Mouse (Mus musculus) kidney, postnatal 4 days (tissue): ENCODE measurements around the gene Gm1673.
A peak's percentile ranks its signal among the peaks of the same experiment; 100 is the strongest.
"Not testable (repeated sequence)": the region's sequence is repeated elsewhere in the genome, so short reads cannot be mapped to it uniquely, and the experiment has no call there.

Source experiments
- DNase-seq, 2 experiments: peaks; one replicate each; pipeline ENCODE4 v3.0.0; 2021; ENCODE audit warnings: mixed read lengths in 2 of 2

Gene Gm1673

DNA sequence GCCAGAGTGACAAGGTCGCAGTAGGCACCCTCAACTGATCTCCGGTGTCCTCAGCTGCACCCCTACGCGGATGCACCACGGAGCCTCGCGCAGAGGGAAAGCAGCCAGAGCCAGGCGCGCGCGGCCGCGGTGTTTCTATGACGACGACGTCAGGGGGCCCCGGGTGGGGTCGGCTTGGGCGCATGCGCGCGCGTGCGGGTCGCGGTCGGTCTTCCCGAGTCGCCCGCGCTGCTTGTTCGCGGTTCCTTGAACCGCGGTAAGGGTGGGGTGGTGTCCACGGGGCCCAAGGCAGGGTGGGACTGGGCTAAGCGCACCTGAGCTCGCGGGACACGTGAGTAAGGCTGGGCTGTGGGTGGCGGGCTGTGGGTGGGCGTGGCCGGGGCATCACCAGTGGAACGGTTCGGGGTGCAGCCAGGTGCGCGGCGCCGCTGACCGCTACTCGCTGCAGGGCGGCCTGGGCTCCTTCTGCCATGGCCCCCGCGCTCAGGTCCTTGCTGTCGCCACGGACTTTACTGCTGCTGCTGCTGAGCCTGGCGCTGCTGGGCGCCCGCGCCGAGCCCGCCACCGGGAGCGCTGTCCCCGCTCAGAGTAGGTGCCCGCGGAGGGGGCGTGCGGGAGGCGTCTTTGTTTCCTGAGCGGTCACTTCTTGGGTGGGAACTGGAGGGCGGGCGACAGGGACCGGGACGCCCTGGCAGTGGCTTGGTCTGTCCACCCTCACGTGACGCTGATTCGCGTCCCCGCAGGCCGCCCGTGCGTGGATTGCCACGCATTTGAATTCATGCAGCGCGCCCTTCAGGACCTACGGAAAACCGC lies at the start of gene Gm1673:
Gene Gm1673 (plus strand): TSS at position 125 of the 813 bp plus-strand sequence.
- DNase-seq = peak; percentile 91 to 93

- DNase-seq = no peak
Observed at GRCm38 (mm10) chr5:33934081-33934480, 49.2 kb upstream of the Gm1673 start.

DNA sequence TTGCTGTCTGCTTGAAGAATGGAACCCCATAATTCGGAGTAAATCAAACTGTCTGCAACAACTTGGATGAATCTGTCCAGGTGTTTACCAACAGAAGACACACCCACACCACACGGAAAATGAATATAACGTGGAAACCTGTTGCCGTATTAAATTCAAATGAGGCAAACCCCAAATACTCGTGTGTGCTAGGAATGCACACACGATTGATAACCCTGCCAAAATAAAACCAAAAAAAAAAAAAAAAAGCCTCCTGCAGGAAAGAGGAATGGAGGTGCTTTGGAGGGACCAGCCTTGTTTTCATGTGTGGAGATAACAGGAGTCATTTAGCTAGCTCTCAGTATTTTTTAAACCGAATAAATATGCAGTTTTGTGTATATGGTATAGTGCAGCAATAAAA lies 48.4 kb upstream of the Gm1673 start:
- no peak for DNase-seq

DNA sequence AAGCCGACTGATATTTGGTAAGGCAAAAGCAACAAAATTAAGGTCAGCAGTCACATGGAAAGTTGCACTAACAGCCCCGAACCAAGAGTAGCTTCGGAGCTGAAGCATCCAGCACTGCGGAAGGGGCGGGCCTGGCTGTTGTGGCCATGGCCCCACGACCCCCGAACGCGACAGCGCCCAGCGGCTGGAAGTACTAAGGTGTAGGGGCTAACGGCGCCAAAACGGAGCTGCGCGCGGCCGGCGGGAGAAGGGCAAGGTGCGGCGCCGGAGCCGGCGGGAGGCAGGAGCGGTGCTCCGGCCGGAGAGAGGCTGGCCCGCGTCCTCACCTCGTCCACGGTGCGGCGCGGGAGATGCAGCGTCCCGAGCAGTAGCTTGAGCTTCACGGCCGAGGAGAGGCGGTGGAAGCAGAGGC lies 47.5 kb upstream of the Gm1673 start:
- DNase-seq = peak in 1 of 2 experiments; percentile 82

DNA sequence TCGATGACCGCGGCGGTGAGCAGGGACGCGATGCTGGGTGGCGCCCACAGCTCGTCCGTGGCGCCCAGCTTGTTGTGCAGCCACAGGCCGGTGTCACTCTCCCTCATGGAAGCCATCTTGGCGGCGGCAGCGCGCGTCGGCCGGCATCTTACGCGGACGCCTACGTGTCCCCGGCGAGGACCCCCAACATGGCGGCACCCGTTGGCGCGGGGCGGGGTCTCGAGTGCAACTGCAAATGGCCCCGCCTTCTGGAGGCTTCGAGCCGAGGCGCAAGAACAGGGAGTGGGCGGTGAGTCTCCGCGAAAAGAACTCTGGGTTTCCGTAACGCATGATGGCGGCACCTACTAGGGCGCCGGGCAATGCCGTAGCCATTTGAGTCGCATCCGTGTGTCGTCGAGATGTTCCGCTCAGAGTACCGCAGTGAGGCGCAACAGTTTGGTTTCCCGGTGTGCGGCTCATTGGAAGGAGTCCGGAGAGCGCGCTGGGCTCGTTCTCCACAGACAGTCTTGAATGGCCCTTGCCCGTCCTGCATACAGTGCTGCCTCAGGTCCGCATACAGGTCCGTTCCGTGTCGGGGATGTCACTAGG lies 47.0 kb upstream of the Gm1673 start, which contains the start of gene Nelfa:
Gene Nelfa (minus strand): TSS at position 294 of the 588 bp plus-strand sequence.
- DNase-seq = peak; percentile 98 to 99

DNA sequence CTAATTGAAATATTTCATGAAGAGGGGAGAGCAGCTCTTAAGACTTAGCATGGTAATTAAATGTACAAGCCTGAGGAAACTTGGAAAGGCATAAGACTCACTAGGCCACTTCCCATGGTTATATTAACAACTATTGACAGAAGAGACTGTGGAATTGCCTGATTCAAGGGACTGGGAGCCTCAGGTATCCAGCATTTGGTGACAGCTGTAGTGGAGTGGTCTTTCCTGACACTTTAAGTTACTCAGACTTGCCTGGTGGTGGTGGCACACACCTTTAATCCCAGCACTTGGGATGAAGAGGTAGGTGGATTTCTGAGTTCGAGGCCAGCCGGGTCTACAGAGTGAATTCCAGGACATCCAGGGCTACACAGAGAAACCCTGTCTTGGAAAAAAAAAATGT lies 46.0 kb upstream of the Gm1673 start:
- DNase-seq = no peak

GRCm38 (mm10) chr5:33938448-33938847 lies 44.8 kb upstream of the Gm1673 start:
- DNase-seq = no peak

DNA sequence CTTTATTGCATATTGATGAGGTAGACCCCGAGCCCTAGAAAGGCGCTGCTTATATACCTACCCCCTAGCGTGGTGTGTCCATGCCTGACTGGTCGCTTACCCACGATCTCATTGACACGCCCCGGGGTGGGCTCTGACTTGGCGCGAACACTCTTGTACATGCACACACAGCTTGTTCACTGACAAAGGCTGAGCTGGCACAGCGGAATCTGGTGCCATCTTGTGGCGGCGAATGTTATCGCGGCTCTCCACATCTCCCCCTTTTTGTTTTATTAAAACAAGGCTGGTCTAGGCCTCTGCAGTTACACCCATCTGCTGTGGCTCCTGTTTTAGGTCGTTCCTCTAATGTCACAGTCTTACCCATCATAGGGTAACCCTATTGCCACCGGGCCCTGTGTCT lies 36.2 kb upstream of the Gm1673 start:
- DNase-seq = not testable (repeated sequence)

- no peak for DNase-seq
Observed at GRCm38 (mm10) chr5:33948314-33948713, 34.9 kb upstream of the Gm1673 start.

GRCm38 (mm10) chr5:33953471-33954185 lies 29.6 kb upstream of the Gm1673 start:
- DNase-seq = no peak

DNA sequence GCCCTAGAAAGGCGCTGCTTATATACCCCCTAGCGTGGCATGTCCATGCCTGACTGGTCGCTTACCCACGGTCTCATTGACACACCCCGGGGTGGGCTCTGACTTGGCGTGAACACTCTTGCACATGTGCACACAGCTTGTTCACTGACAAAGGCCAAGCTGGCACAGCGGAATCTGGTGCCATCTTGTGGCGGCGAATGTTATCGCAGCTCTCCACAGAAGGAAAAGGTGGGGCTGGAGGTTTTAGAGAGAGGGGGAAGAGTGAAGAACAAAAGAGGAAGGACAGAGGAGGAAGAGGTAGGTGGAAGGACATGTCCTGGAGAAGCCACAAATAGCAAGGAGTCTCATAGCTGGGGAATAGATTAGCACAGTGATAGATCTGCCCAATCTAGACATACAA lies 28.9 kb upstream of the Gm1673 start:
- DNase-seq = peak; percentile 80

DNA sequence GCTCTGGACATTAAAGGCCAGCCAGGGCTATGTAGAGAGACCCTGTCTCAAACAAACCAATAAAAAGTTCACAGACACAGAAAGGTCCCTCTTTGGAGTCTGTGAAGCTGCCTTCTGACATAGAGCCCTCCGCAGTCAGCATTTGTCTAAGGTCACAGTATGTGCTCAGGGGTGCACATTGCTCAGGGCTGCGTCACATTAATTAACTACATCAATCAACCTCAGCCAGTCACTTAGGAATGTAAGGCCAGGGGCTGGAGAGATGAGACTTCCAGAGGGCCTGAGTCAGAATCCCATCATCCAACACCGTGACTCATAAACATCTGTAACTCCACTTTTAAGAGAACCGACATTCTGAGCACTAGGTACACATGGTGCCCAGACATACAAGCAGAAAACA lies 27.4 kb upstream of the Gm1673 start:
- peak in 1 of 2 experiments; percentile 8 for DNase-seq

DNA sequence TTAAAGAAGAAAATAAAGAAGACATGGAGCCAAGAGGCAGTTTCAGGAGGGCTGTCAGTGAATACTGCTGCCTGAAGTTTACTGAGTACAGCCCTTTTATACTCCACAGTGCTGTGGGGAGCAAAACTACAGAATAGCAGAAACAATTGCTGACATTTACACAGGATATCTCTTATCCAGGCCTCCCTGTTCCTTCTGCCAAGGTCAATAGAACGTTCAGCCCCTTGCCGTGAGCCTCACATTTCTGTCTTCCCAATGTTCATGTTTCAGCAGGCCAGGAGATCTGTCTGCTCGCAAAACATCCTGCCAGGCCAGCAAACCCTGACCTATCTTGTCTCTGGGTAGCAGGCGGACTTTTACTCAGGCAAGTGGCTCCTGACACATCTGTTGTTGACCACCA lies 23.9 kb upstream of the Gm1673 start:
- no peak for DNase-seq

DNA sequence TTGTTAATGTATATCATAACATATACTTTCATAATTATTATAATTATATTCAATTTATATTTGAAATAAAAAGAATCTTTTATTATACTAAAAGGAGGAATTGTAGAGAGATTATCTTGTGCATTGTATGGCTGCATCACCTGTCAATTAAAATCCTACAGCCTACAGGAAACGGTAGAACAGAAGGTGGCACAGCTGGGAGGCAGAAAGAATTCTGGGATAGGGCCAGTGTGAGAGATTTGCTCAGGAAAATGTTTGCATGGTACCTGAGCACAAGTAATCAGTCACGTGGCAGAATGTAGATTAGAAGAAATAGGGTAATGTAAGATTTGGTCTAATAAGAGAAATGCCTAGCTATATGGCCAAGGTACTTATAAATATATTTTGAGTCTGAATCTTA lies 8.5 kb upstream of the Gm1673 start:
- DNase-seq = no peak

DNA sequence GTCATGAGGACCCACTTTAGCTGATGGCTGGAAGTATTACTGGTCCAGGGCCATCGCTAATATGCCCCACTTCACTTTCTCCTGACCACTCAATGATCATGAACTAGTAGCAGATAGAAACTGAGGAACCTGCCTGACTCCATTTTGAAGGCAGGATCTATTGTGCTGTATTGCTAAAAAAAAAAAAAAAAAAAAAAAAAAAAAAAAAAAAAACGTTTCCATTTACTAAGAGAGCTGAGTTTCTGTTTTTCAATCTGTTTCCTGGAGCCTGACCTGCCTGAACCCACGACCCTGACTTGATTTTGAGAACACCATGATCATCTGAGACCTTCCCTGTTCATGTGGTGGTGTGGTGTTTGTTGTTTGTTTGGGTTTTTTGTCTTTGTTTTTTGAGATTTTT lies 7.0 kb upstream of the Gm1673 start:
- no peak for DNase-seq

DNA sequence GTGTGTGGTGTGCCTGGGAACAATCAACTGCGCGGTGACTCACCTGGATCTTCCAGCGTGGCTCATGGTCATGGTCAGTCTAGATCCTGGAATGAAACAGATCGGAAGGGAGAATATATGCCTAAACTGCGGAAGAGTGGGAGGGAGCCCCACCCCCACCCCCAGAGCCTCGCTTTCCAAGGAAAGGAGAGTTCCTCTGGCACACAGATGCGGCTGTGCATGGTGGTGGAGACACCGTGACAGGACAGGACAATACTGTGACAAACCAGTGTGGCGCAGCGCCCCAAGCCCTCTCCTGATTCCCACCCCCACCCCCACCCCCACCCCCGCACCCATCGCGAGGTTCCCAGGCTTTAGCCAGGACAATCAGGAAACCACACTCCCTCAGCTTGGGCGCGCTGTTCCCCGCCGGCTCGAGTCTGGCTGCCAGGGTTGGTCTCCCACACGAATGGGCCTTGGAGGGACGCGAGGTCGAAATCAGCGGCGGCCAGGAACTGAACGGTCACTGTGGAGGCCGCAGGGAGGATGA lies 438 bp upstream of the Gm1673 start:
- no peak for DNase-seq

DNA sequence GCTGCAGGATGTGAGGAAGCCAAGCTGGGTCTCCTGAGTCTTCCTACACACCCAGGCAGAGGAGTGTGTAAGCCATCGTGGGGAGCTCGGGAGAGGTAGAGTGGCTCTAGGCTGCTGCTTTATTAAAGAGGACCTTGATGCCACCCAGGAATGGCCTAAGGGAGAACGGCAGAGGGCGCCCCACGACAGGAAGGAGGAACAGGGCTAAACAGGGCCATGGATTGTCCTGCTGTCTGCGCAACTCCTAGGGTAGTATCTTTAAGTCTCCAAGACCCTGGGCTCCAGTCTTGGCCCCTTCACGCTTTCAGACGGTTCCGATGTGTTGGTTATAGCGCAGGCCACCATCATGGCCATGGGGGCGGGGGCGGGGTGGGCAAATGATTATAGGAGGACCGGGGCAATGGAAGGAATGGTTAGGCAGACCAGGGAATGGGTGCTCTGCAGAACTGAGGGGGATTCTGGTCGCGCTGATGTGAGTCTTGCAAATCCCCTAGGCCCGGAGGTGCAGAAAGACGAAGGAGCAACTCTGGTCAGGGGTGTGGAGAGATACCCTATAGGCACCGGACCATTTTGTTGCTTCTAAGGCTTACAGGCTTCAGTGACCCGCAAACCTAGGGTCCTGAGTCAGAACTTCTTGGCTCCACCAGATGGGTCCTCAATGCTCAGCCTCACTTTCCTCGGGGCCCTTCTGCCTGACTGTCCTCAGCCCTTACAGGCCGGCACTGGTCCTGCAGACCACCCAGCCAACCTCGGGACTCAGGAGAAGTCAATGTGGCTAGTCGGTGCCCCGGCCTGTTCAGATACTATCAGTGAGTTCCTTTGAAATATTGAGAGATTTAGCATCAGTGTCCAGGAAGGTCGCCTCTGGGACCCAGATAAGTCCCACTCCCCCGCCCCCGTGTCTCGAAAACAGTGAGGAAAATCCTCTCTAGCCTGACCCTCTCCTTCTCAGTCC lies 11.7 kb downstream of the Gm1673 start:
- peak; percentile 75 to 76 for DNase-seq

DNA sequence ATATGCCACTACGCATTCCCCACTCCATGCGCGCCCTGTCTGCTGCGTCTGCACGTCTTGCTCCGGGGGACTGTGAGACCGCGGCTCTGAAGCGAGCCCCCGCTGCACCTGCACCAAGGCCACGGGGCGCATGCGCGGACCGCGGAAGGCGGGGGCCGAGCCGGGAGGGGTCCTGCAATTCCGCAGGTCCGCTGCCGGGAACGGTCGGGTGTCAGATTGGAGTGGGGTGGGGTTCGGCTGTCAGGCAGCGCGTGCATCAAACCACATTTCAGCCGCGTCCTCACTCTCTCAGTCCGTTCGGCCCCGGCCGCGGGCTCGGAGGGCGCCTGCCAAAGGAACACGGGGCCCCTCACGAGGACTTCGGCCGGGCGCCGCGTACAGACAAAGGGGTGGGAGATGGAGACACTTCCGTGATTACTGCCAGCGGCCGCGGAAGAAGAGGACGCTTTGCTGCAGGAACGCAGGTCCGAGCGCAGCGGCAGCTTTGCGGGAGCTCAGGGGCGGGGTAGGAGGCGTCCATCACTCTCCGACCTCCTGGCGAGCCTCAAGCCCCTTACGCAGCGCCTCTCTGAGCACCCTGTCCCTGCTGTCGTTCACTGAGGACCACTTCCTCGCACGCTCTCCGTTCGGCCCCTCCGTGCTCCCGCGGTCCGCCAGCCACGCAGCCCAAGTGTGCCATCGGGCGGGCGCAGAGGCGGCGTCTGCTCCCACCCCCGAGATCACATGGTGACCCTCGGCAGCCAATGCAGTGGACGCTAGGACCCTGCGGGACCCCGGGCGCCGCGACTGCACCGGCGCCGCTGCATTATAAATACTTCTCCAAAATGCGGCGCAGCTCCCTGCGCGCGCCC lies 12.8 kb downstream of the Gm1673 start, which contains the start of gene Nat8l:
Gene Nat8l (plus strand): TSS at position 142 of the 851 bp plus-strand sequence.
- peak; percentile 66 to 72 for DNase-seq

DNA sequence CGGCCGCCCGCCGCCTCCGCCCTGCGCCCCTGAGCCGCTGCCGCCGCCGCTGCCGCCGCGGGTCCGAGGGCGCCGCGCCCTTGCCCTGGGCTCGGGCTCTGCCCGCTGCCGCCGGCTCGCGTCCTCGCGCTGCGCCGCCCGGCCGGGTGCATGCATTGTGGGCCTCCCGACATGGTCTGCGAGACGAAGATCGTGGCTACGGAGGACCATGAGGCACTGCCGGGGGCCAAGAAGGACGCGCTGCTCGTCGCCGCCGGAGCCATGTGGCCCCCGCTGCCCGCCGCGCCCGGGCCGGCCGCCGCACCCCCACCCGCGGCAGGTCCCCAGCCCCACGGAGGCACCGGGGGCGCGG lies 13.4 kb downstream of the Gm1673 start:
- no peak for DNase-seq

- DNase-seq = peak; percentile 74 to 75
Observed at GRCm38 (mm10) chr5:33997051-33997741, 14.0 kb downstream of the Gm1673 start.
